Mouse (Mus musculus): Measurements from ENCODE around the gene Wdfy1. TPM values are rescaled to one million over a fixed set of nuclear protein-coding genes. Genes with fewer than 3 reads are reported as not detected.

The Wdfy1 gene
- total and polyA plus RNA-seq, 3 experiments, result 14.0 to 15.8 (median 14.9) TPM

- TF ChIP-seq EP300 (IDR thresholded peaks at IDR 0.05; ENCODE audit: insufficient read depth, low read depth, low read length) (no peak), POLR2A (IDR thresholded peaks at IDR 0.05; ENCODE audit: insufficient read depth, low read depth, low read length) (no peak), CTCF (IDR thresholded peaks at IDR 0.05) (no peak)
- WGBS, result 86% methylated on average over 1 of the region's 1 CpGs
- no peak overlapping the region for H3K4me3 ChIP-seq
- peaks cover 6% of the 10 kb centered on the region; the same call in 1 of the 2 replicates for H3K4me1 ChIP-seq (ENCODE audit: control insufficient read depth, insufficient read depth, low read length)
- H3K9ac ChIP-seq (ENCODE audit: low read depth, low read length), result no peak overlapping the region
- H3K36me3 ChIP-seq (ENCODE audit: control insufficient read depth, insufficient read depth, low read length), result no peaks in the 10 kb centered on the region
- no peaks in the 10 kb centered on the region for H3K79me2 ChIP-seq (replicated peaks; ENCODE audit: control insufficient read depth, insufficient read depth, low read length)
- H3K27ac ChIP-seq, result no peak overlapping the region
- intact Hi-C loops (cut with DNase I), result no loop called here
- no peaks in the 10 kb centered on the region for H3K27me3 ChIP-seq (ENCODE audit: control insufficient read depth, insufficient read depth, low read length)
- DNase-seq, result no peak
Observed at GRCm38 (mm10) chr1:79743385-79743784, 32.6 kb downstream of the Wdfy1 start.

GRCm38 (mm10) chr1:79742949-79743348 lies 33.0 kb downstream of the Wdfy1 start:
- intact Hi-C loops (cut with DNase I), result no loop called here
- Histone ChIP-seq H3K36me3 (ENCODE audit: control insufficient read depth, insufficient read depth, low read length) (no peaks in the 10 kb centered on the region), H3K27me3 (ENCODE audit: control insufficient read depth, insufficient read depth, low read length) (no peaks in the 10 kb centered on the region), H3K79me2 (replicated peaks; ENCODE audit: control insufficient read depth, insufficient read depth, low read length) (no peaks in the 10 kb centered on the region), H3K9ac (ENCODE audit: low read depth, low read length) (no peak overlapping the region), H3K27ac (no peak overlapping the region), H3K4me3 (no peak overlapping the region), H3K4me1 (ENCODE audit: control insufficient read depth, insufficient read depth, low read length) (peaks cover 6% of the 10 kb centered on the region; the same call in 1 of the 2 replicates)
- TF ChIP-seq CTCF (IDR thresholded peaks at IDR 0.05) (no peak), EP300 (IDR thresholded peaks at IDR 0.05; ENCODE audit: insufficient read depth, low read depth, low read length) (no peak), POLR2A (IDR thresholded peaks at IDR 0.05; ENCODE audit: insufficient read depth, low read depth, low read length) (no peak)
- 95% methylated on average over 7 of the region's 7 CpGs for WGBS
- no peak for DNase-seq

- intact Hi-C loops (cut with DNase I), result no loop called here
- no peak for DNase-seq
- peaks cover 4% of the 10 kb centered on the region; the same call in 1 of the 2 replicates for H3K4me1 ChIP-seq (ENCODE audit: control insufficient read depth, insufficient read depth, low read length)
- H3K4me3 ChIP-seq, result no peak overlapping the region
- no peaks in the 10 kb centered on the region for H3K36me3 ChIP-seq (ENCODE audit: control insufficient read depth, insufficient read depth, low read length)
- no peaks in the 10 kb centered on the region for H3K27me3 ChIP-seq (ENCODE audit: control insufficient read depth, insufficient read depth, low read length)
- WGBS, result 38% methylated on average over 4 of the region's 4 CpGs
- H3K27ac ChIP-seq, result peak overlapping the region; percentile 31; the same call in 1 of the 2 replicates
- no peaks in the 10 kb centered on the region for H3K79me2 ChIP-seq (replicated peaks; ENCODE audit: control insufficient read depth, insufficient read depth, low read length)
- H3K9ac ChIP-seq (ENCODE audit: low read depth, low read length), result no peak overlapping the region
- TF ChIP-seq EP300 (IDR thresholded peaks at IDR 0.05; ENCODE audit: insufficient read depth, low read depth, low read length) (no peak), CTCF (IDR thresholded peaks at IDR 0.05) (no peak), POLR2A (IDR thresholded peaks at IDR 0.05; ENCODE audit: insufficient read depth, low read depth, low read length) (no peak)
Observed at GRCm38 (mm10) chr1:79741002-79741401, 34.9 kb downstream of the Wdfy1 start.

GRCm38 (mm10) chr1:79739726-79740125 lies 36.2 kb downstream of the Wdfy1 start:
- DNase-seq, result no peak
- Histone ChIP-seq H3K27me3 (ENCODE audit: control insufficient read depth, insufficient read depth, low read length) (no peaks in the 10 kb centered on the region), H3K4me1 (ENCODE audit: control insufficient read depth, insufficient read depth, low read length) (peaks cover 4% of the 10 kb centered on the region; the same call in 1 of the 2 replicates), H3K9ac (ENCODE audit: low read depth, low read length) (no peak overlapping the region), H3K36me3 (ENCODE audit: control insufficient read depth, insufficient read depth, low read length) (no peaks in the 10 kb centered on the region), H3K79me2 (replicated peaks; ENCODE audit: control insufficient read depth, insufficient read depth, low read length) (no peaks in the 10 kb centered on the region), H3K27ac (no peak overlapping the region), H3K4me3 (no peak overlapping the region)
- intact Hi-C loops (cut with DNase I), result no loop called here
- TF ChIP-seq POLR2A (IDR thresholded peaks at IDR 0.05; ENCODE audit: insufficient read depth, low read depth, low read length) (no peak), EP300 (IDR thresholded peaks at IDR 0.05; ENCODE audit: insufficient read depth, low read depth, low read length) (no peak)
- WGBS, result 90% methylated on average over 2 of the region's 2 CpGs

- no peaks in the 10 kb centered on the region for H3K79me2 ChIP-seq (replicated peaks; ENCODE audit: control insufficient read depth, insufficient read depth, low read length)
- H3K36me3 ChIP-seq (ENCODE audit: control insufficient read depth, insufficient read depth, low read length), result no peaks in the 10 kb centered on the region
- no peak overlapping the region for H3K27ac ChIP-seq
- TF ChIP-seq EP300 (IDR thresholded peaks at IDR 0.05; ENCODE audit: insufficient read depth, low read depth, low read length) (no peak), CTCF (IDR thresholded peaks at IDR 0.05) (no peak), POLR2A (IDR thresholded peaks at IDR 0.05; ENCODE audit: insufficient read depth, low read depth, low read length) (no peak)
- H3K9ac ChIP-seq (ENCODE audit: low read depth, low read length), result no peak overlapping the region
- 87% methylated on average over 3 of the region's 3 CpGs for WGBS
- intact Hi-C loops (cut with DNase I), result no loop called here
- no peak overlapping the region for H3K4me3 ChIP-seq
- no peaks in the 10 kb centered on the region for H3K27me3 ChIP-seq (ENCODE audit: control insufficient read depth, insufficient read depth, low read length)
- DNase-seq, result no peak
- H3K4me1 ChIP-seq (ENCODE audit: control insufficient read depth, insufficient read depth, low read length), result peaks cover 4% of the 10 kb centered on the region; the same call in 1 of the 2 replicates
Observed at GRCm38 (mm10) chr1:79736408-79736807, 39.5 kb downstream of the Wdfy1 start.

- Histone ChIP-seq H3K4me1 (ENCODE audit: control insufficient read depth, insufficient read depth, low read length) (no peaks in the 10 kb centered on the region), H3K4me3 (no peak overlapping the region), H3K27ac (no peak overlapping the region), H3K79me2 (replicated peaks; ENCODE audit: control insufficient read depth, insufficient read depth, low read length) (no peaks in the 10 kb centered on the region), H3K27me3 (ENCODE audit: control insufficient read depth, insufficient read depth, low read length) (no peaks in the 10 kb centered on the region), H3K36me3 (ENCODE audit: control insufficient read depth, insufficient read depth, low read length) (no peaks in the 10 kb centered on the region), H3K9ac (ENCODE audit: low read depth, low read length) (no peak overlapping the region)
- 75% methylated on average over 5 of the region's 5 CpGs for WGBS
- TF ChIP-seq POLR2A (IDR thresholded peaks at IDR 0.05; ENCODE audit: insufficient read depth, low read depth, low read length), result no peak
- peak; percentile 28; the same call in 1 of the 2 replicates for TF ChIP-seq CTCF (IDR thresholded peaks at IDR 0.05)
- intact Hi-C loops (cut with DNase I), result no loop called here
- DNase-seq, result no peak
Observed at GRCm38 (mm10) chr1:79734794-79735193, 41.1 kb downstream of the Wdfy1 start.

All from heart, adult 2 months (tissue).